Mouse (Mus musculus): ENCODE results near the gene Ier2. TPM values are rescaled to one million over a fixed set of nuclear protein-coding genes. Genes with fewer than 3 reads are reported as not detected.
"Not testable (repeated sequence)": the region's sequence is repeated elsewhere in the genome, so short reads cannot be mapped to it uniquely, and the experiment has no call there.

The Ier2 gene
- polyA plus RNA-seq, 1 experiment from 2014 or later, result 78.7 TPM

- peak overlapping the region; percentile 92 for H3K4me2 ChIP-seq (ENCODE audit: low read depth, low read length)
These were observed 24.6 kb downstream of the Ier2 start for GRCm38 (mm10) chr8:84637946-84638554.

GRCm38 (mm10) chr8:84636051-84636691 lies 26.5 kb downstream of the Ier2 start:
- Histone ChIP-seq H3K27me3 (replicated peaks; ENCODE audit: control insufficient read depth, insufficient read depth, low read length) (no peaks in the 10 kb centered on the region), H3K4me3 (ENCODE audit: low read length) (no peak overlapping the region), H3K9me3 (ENCODE audit: control insufficient read depth, low read length) (no peaks in the 10 kb centered on the region), H3K9ac (ENCODE audit: low read depth, low read length) (peak overlapping the region; percentile 58), H3K4me1 (ENCODE audit: control insufficient read depth, insufficient read depth, low read length) (peaks cover 21% of the 10 kb centered on the region), H3K4me2 (ENCODE audit: low read depth, low read length) (no peak overlapping the region), H3K36me3 (ENCODE audit: control insufficient read depth, insufficient read depth, low read length) (no peaks in the 10 kb centered on the region), H3K27ac (ENCODE audit: low read length) (peak overlapping the region; percentile 39; the same call in 1 of the 2 replicates)
- 81% methylated on average over 17 of the region's 17 CpGs for WGBS
- no peak for ATAC-seq

More at GRCm38 (mm10) chr8:84637946-84638554, 24.6 kb downstream of the Ier2 start:
- WGBS, result 36% methylated on average over 8 of the region's 8 CpGs
- H3K36me3 ChIP-seq (ENCODE audit: control insufficient read depth, insufficient read depth, low read length), result no peaks in the 10 kb centered on the region
- peak overlapping the region; percentile 79 for H3K9ac ChIP-seq (ENCODE audit: low read depth, low read length)
- no peaks in the 10 kb centered on the region for H3K9me3 ChIP-seq (ENCODE audit: control insufficient read depth, low read length)
- ATAC-seq, result no peak
- peak overlapping the region; percentile 79 for H3K27ac ChIP-seq (ENCODE audit: low read length)
- peaks cover 21% of the 10 kb centered on the region for H3K4me1 ChIP-seq (ENCODE audit: control insufficient read depth, insufficient read depth, low read length)
- H3K4me3 ChIP-seq (ENCODE audit: low read length), result peak overlapping the region; percentile 57
- no peaks in the 10 kb centered on the region for H3K27me3 ChIP-seq (replicated peaks; ENCODE audit: control insufficient read depth, insufficient read depth, low read length)

GRCm38 (mm10) chr8:84635397-84636050 lies 27.1 kb downstream of the Ier2 start:
- Histone ChIP-seq H3K36me3 (ENCODE audit: control insufficient read depth, insufficient read depth, low read length) (no peaks in the 10 kb centered on the region), H3K9me3 (ENCODE audit: control insufficient read depth, low read length) (no peaks in the 10 kb centered on the region), H3K9ac (ENCODE audit: low read depth, low read length) (peak overlapping the region; percentile 58), H3K4me1 (ENCODE audit: control insufficient read depth, insufficient read depth, low read length) (peaks cover 21% of the 10 kb centered on the region), H3K27me3 (replicated peaks; ENCODE audit: control insufficient read depth, insufficient read depth, low read length) (no peaks in the 10 kb centered on the region), H3K4me3 (ENCODE audit: low read length) (no peak overlapping the region), H3K4me2 (ENCODE audit: low read depth, low read length) (no peak overlapping the region), H3K27ac (ENCODE audit: low read length) (peak overlapping the region; percentile 39; the same call in 1 of the 2 replicates)
- 66% methylated on average over 14 of the region's 14 CpGs for WGBS
- no peak for ATAC-seq

DNA sequence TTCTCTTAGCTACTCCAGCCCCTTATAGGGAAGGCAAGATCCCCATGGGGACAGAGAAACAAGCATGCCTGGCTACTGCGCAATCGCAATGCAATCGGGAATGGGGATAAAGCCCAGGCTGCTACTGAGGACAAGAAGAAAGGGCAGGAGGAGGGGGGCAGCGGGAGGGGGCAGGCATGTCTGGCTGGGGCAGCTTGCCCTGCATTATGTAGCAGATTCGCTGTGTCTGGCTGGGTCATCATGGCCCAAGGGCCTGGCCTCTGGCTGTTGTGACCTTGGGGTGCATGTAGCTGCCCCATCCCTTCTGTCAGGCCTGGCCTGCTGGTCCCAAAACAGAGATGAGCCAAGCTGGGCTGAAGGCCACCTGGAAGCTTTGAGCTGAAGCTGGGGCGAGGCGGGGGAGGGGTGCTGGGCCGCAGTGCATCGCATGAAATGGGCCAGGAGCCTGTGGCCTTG lies 27.8 kb downstream of the Ier2 start:
- no peaks in the 10 kb centered on the region for H3K27me3 ChIP-seq (replicated peaks; ENCODE audit: control insufficient read depth, insufficient read depth, low read length)
- H3K4me1 ChIP-seq (ENCODE audit: control insufficient read depth, insufficient read depth, low read length), result peaks cover 17% of the 10 kb centered on the region
- no peak overlapping the region for H3K27ac ChIP-seq (ENCODE audit: low read length)
- 0 out of 2 replicates have a peak overlapping the region, but pooled peaks have one; percentile 21 for H3K9ac ChIP-seq (ENCODE audit: low read depth, low read length)
- H3K9me3 ChIP-seq (ENCODE audit: control insufficient read depth, low read length), result no peaks in the 10 kb centered on the region
- 56% methylated on average over 9 of the region's 9 CpGs for WGBS
- H3K36me3 ChIP-seq (ENCODE audit: control insufficient read depth, insufficient read depth, low read length), result no peaks in the 10 kb centered on the region
- no peak for ATAC-seq
- no peak overlapping the region for H3K4me2 ChIP-seq (ENCODE audit: low read depth, low read length)
- H3K4me3 ChIP-seq (ENCODE audit: low read length), result no peak overlapping the region

DNA sequence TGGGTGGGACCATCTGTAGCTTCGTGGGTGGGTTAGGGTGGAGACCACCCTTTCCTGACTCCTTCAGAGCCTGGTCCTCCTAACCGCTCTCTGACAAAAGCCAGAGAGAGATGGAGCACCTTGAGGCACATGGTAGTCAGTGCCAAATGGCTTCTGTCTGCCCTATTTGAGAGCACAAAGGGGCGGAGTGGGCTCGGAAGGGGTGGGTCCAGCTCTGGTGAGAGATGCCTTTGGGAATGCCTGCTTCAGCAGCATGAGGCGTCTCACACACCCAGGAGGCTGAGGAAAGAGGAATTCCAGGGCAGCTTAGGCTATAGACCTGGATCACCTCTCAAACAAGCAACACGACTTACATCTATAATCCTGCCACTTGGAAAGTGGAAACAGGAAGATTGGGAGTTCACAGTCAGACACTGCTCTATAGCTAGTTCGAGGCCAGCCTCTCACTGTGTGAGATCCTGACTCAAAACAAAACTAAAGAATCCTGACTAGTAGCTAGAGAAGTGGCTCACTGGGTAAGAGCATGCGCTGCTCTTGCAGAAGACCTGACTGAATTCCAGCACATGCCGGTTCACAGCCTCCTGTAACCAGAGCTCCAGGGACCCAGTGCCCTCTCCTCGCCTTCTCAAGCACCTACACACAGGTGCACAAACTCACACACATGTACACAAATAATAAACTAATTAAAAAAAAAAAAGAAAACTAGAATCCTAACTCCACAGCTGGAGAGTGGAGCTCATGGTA lies 28.6 kb downstream of the Ier2 start:
- Histone ChIP-seq H3K4me3 (ENCODE audit: low read length) (no peak overlapping the region), H3K9me3 (ENCODE audit: control insufficient read depth, low read length) (no peaks in the 10 kb centered on the region), H3K9ac (ENCODE audit: low read depth, low read length) (no peak overlapping the region), H3K36me3 (ENCODE audit: control insufficient read depth, insufficient read depth, low read length) (no peaks in the 10 kb centered on the region), H3K27me3 (replicated peaks; ENCODE audit: control insufficient read depth, insufficient read depth, low read length) (no peaks in the 10 kb centered on the region), H3K4me2 (ENCODE audit: low read depth, low read length) (no peak overlapping the region), H3K27ac (ENCODE audit: low read length) (no peak overlapping the region), H3K4me1 (ENCODE audit: control insufficient read depth, insufficient read depth, low read length) (peaks cover 17% of the 10 kb centered on the region)
- ATAC-seq, result no peak
- whole genome bisulfite sequencing, result 50% methylated on average over 10 of the region's 10 CpGs

- Histone ChIP-seq H3K4me3 (ENCODE audit: low read length) (no peak overlapping the region), H3K9ac (ENCODE audit: low read depth, low read length) (no peak overlapping the region), H3K27me3 (replicated peaks; ENCODE audit: control insufficient read depth, insufficient read depth, low read length) (no peaks in the 10 kb centered on the region), H3K9me3 (ENCODE audit: control insufficient read depth, low read length) (no peaks in the 10 kb centered on the region), H3K4me2 (ENCODE audit: low read depth, low read length) (no peak overlapping the region), H3K27ac (ENCODE audit: low read length) (no peak overlapping the region), H3K36me3 (ENCODE audit: control insufficient read depth, insufficient read depth, low read length) (no peaks in the 10 kb centered on the region), H3K4me1 (ENCODE audit: control insufficient read depth, insufficient read depth, low read length) (peaks cover 17% of the 10 kb centered on the region)
- ATAC-seq, result no peak
- 89% methylated on average over 4 of the region's 4 CpGs for WGBS
These were observed 30.8 kb downstream of the Ier2 start for GRCm38 (mm10) chr8:84631813-84632212.

GRCm38 (mm10) chr8:84630145-84630544 lies 32.5 kb downstream of the Ier2 start:
- no peaks in the 10 kb centered on the region for H3K9me3 ChIP-seq (ENCODE audit: control insufficient read depth, low read length)
- no peak overlapping the region for H3K4me3 ChIP-seq (ENCODE audit: low read length)
- no peaks in the 10 kb centered on the region for H3K27me3 ChIP-seq (replicated peaks; ENCODE audit: control insufficient read depth, insufficient read depth, low read length)
- H3K4me2 ChIP-seq (ENCODE audit: low read depth, low read length), result no peak overlapping the region
- H3K9ac ChIP-seq (ENCODE audit: low read depth, low read length), result no peak overlapping the region
- no peak overlapping the region for H3K27ac ChIP-seq (ENCODE audit: low read length)
- ATAC-seq, result no peak
- H3K4me1 ChIP-seq (ENCODE audit: control insufficient read depth, insufficient read depth, low read length), result peaks cover 4% of the 10 kb centered on the region
- 70% methylated on average over 4 of the region's 4 CpGs for WGBS
- H3K36me3 ChIP-seq (ENCODE audit: control insufficient read depth, insufficient read depth, low read length), result no peaks in the 10 kb centered on the region

DNA sequence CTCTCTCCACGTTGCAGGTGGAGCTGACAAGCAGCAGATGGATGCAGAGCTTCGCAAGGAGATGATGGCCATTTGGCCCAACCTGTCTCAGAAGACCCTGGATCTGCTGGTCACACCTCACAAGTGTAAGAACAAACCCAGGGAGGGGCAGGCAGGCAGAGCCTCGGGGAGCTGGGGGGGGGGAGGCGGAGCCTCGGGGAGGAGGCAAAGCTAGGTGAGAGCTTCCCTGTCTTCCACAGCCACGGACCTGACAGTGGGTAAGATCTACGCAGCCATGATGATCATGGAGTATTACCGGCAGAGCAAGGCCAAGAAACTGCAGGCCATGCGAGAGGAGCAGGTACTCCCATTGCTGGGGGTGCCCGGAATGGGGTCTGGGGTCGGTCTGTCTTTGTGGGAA lies 33.1 kb downstream of the Ier2 start:
- no peaks in the 10 kb centered on the region for H3K9me3 ChIP-seq (ENCODE audit: control insufficient read depth, low read length)
- H3K27me3 ChIP-seq (replicated peaks; ENCODE audit: control insufficient read depth, insufficient read depth, low read length), result no peaks in the 10 kb centered on the region
- ATAC-seq, result no peak
- H3K4me2 ChIP-seq (ENCODE audit: low read depth, low read length), result no peak overlapping the region
- no peak overlapping the region for H3K27ac ChIP-seq (ENCODE audit: low read length)
- WGBS, result 68% methylated on average over 10 of the region's 11 CpGs
- no peaks in the 10 kb centered on the region for H3K36me3 ChIP-seq (ENCODE audit: control insufficient read depth, insufficient read depth, low read length)
- H3K4me3 ChIP-seq (ENCODE audit: low read length), result no peak overlapping the region
- H3K4me1 ChIP-seq (ENCODE audit: control insufficient read depth, insufficient read depth, low read length), result no peaks in the 10 kb centered on the region
- H3K9ac ChIP-seq (ENCODE audit: low read depth, low read length), result no peak overlapping the region

DNA sequence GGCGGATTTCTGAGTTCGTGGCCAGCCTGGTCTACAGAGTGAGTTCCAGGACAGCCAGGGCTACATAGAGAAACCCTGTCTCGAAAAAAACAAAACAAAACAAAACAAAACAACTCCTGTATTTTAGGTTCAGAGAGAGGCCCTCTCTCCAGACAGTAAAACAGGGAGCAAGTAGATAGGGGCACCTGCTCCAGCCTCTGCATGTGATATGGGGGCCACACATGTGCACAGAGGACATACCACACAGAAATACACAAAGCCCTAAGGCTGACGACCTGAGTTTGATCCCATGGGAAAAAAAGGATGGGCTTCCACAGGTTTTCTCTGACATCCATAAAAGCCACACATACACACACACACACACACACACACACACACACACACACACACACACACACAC lies 39.2 kb downstream of the Ier2 start:
- not testable (repeated sequence) for H3K9ac ChIP-seq (ENCODE audit: low read depth, low read length); H3K4me2 ChIP-seq (ENCODE audit: low read depth, low read length); H3K27me3 ChIP-seq (replicated peaks; ENCODE audit: control insufficient read depth, insufficient read depth, low read length); ATAC-seq; H3K4me3 ChIP-seq (ENCODE audit: low read length); H3K4me1 ChIP-seq (ENCODE audit: control insufficient read depth, insufficient read depth, low read length); H3K36me3 ChIP-seq (ENCODE audit: control insufficient read depth, insufficient read depth, low read length); H3K27ac ChIP-seq (ENCODE audit: low read length); H3K9me3 ChIP-seq (ENCODE audit: control insufficient read depth, low read length)
- 79% methylated on average over 4 of the region's 4 CpGs for WGBS

All from intestine, embryonic 16.5 days (tissue).